Mouse (Mus musculus): ENCODE data around the gene Patl2. TPM values are rescaled to one million over a fixed set of nuclear protein-coding genes. Genes with fewer than 3 reads are reported as not detected.

The Patl2 gene
- polyA plus RNA-seq, 1 experiment, result 0.38 TPM

Other genes with a start within 250 kb of the Patl2 start
- 6.5 and 7.5 TPM in 2 replicates for gene Ctdspl2, start 230.2 kb downstream of the Patl2 start, polyA plus RNA-seq (2012; rRNA removed)
- not detected in 2 replicates for gene Mageb3, start 230.1 kb downstream of the Patl2 start, polyA plus RNA-seq (2012; rRNA removed)
- 4.0 and 6.4 TPM in 2 replicates for gene Eif3j1, start 157.6 kb downstream of the Patl2 start, polyA plus RNA-seq (2012; rRNA removed)
- gene Spg11, start 67.8 kb downstream of the Patl2 start, polyA plus RNA-seq (2012; rRNA removed), result 12.1 and 17.1 TPM in 2 replicates
- gene B2m, start 38.5 kb downstream of the Patl2 start, polyA plus RNA-seq (2012; rRNA removed), result 997 and 1,419 TPM in 2 replicates
- gene Trim69, start 25.5 kb downstream of the Patl2 start, polyA plus RNA-seq (2012; rRNA removed), result 0.15 and 0.23 TPM in 2 replicates
- gene Terb2, start 83 bp upstream of the Patl2 start, polyA plus RNA-seq (2012; rRNA removed), result not detected in 2 replicates
- 30.6 and 31.2 TPM in 2 replicates for gene Sord, start 48.6 kb upstream of the Patl2 start, polyA plus RNA-seq (2012; rRNA removed)
- gene Duox2, start 112.3 kb upstream of the Patl2 start, polyA plus RNA-seq (2012; rRNA removed), result 0.56 and 0.57 TPM in 2 replicates
- gene Duoxa2, start 112.7 kb upstream of the Patl2 start, polyA plus RNA-seq (2012; rRNA removed), result 0.30 and 0.32 TPM in 2 replicates
- gene Duoxa1, start 127.5 kb upstream of the Patl2 start, polyA plus RNA-seq (2012; rRNA removed), result 2.1 and 7.9 TPM in 2 replicates
- 0.08 and 0.39 TPM in 2 replicates for gene Duox1, start 129.5 kb upstream of the Patl2 start, polyA plus RNA-seq (2012; rRNA removed)
- 12.9 and 15.7 TPM in 2 replicates for gene Shf, start 183.0 kb upstream of the Patl2 start, polyA plus RNA-seq (2012; rRNA removed)
- 9.3 and 13.3 TPM in 2 replicates for gene Slc28a2, start 240.3 kb upstream of the Patl2 start, polyA plus RNA-seq (2012; rRNA removed)